Mouse (Mus musculus) small intestine, adult 2 months (tissue): ENCODE data around the gene Timeless. TPM values are rescaled to one million over a fixed set of nuclear protein-coding genes. Genes with fewer than 3 reads are reported as not detected.

Source experiments
- H3K27ac ChIP-seq: fragments of 200-500 bp; 2 replicates; pipeline ENCODE4 v1.5.1; 2012; ENCODE audit warnings: low read depth, low read length, control low read depth, inconsistent platforms; ENCODE audit not compliant: insufficient read depth
- H3K27me3 ChIP-seq: fragments of 200-500 bp; 2 replicates; pipeline ENCODE4 v1.6.1; 2012; ENCODE audit warnings: mild to moderate bottlenecking, moderate library complexity, low read length, inconsistent platforms; ENCODE audit not compliant: control insufficient read depth, insufficient read depth
- H3K36me3 ChIP-seq: fragments of 200-500 bp; 2 replicates; pipeline ENCODE4 v1.6.1; 2012; ENCODE audit warnings: mild to moderate bottlenecking, low read length, control low read depth, inconsistent platforms; ENCODE audit not compliant: control insufficient read depth, insufficient read depth
- H3K4me1 ChIP-seq: fragments of 200-500 bp; 2 replicates; pipeline ENCODE4 v1.6.1; 2012; ENCODE audit warnings: low read length, inconsistent platforms, mixed read lengths; ENCODE audit not compliant: control insufficient read depth, insufficient read depth, insufficient read length
- H3K4me3 ChIP-seq: fragments of 200-500 bp; 2 replicates; pipeline ENCODE4 v1.5.1; 2012; ENCODE audit warnings: low read depth, mild to moderate bottlenecking, control low read depth, inconsistent platforms, low read length, moderate library complexity
- CTCF ChIP-seq: fragments of 200-500 bp; IDR thresholded peaks from 2 replicates; pipeline ENCODE4 v1.5.1; 2012; ENCODE audit warnings: low read depth, mild to moderate bottlenecking, control low read depth, inconsistent platforms, low read length, moderate library complexity, mixed read lengths; ENCODE audit not compliant: insufficient replicate concordance, insufficient read length; ENCODE audit errors: extremely low read depth
- POLR2A ChIP-seq: fragments of 200-500 bp; IDR thresholded peaks from 2 replicates; pipeline ENCODE4 v1.6.1; 2012; ENCODE audit warnings: low read depth, mild to moderate bottlenecking, control low read depth, inconsistent platforms, low read length, moderate library complexity
- WGBS: fragments of 180-500 bp; shearing (Covaris S2); methylation state at CpG from one replicate; pipeline ENCODE4 v1.1.7; 2018; 5-methylcytosine and 5-hydroxymethylcytosine counted together
- polyA plus RNA-seq: library from polyadenylated mRNA; depleted of rRNA; stranded (reverse); fragments of >200 nt; gene quantifications from 2 replicates; pipeline ENCODE4 v1.2.3, GENCODE M21; 2012; rRNA removed

Timeless gene
- polyA plus RNA-seq, 1 experiment: 2.0 TPM

DNA sequence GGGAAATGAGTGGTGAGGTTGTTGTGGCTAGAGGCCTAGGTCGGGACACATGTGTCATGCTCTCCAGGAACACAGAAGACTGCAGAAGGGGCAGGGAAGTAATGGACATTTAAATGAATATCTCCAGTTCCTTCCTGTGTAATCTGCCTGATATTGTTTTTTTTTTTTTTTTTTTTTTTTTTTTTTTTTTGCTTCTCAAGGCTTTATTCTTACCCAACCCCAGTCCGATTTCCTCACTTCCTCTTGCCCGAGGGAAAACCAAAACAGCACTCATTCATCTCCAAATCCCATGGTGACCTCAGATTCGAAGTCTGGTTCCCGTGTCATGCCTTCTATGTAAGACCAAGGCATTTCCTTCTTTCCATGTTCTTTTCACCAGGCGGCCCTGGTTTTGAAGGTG, 66.4 kb downstream of the Timeless start:
- no peaks in the 10 kb centered on the region; the same call in 1 of the 2 replicates for H3K4me1 ChIP-seq
- H3K36me3 ChIP-seq: 0 out of 2 replicates have a peak, but pooled peaks cover 3% of the 10 kb centered on the region
- H3K27me3 ChIP-seq: no peaks in the 10 kb centered on the region
- TF ChIP-seq CTCF: no peak
- no peak for TF ChIP-seq POLR2A
- WGBS: 68% methylated on average over 6 of the region's 6 CpGs
- H3K27ac ChIP-seq: no peak overlapping the region
- no peak overlapping the region for H3K4me3 ChIP-seq

GRCm38 (mm10) chr10:128298702-128299171, 66.9 kb downstream of the Timeless start, which contains the start of gene Il23a:
Gene Il23a, minus strand, starts transcription at chr10:128298752.
- Histone ChIP-seq H3K4me3 (no peak within 1 kb of the TSS), H3K27ac (no peak within 1 kb of the TSS), H3K4me1 (peaks cover 1% of the 10 kb centered on the region; the same call in 1 of the 2 replicates), H3K36me3 (0 out of 2 replicates have a peak, but pooled peaks cover under 1% of the 10 kb centered on the region), H3K27me3 (no peaks in the 10 kb centered on the region)
- TF ChIP-seq POLR2A (no peak), CTCF (no peak)
- WGBS: 78% methylated on average over 11 of the region's 11 CpGs

DNA sequence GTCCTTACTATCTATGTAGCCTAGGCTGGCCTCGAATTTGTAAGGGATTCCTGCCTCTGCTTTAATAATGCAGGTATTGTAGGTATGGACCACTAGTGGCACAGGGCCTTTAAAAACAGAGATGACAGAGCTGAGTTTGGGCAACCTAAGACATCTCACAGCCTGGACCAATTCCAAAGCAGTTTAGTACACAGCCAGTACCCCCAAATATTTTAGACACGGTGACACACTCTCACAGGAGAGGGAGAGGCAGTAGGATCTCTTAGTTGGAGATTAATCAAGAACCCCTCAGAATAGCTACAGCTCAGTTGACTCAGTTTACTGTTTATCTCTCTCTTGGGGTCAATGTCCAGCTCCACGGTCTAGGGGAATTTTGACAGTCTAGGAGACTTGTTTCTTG, 70.5 kb downstream of the Timeless start:
- Histone ChIP-seq H3K4me3 (peak overlapping the region; percentile 80; the same call in 1 of the 2 replicates), H3K27ac (peak overlapping the region; percentile 89), H3K27me3 (no peaks in the 10 kb centered on the region), H3K4me1 (peaks cover 7% of the 10 kb centered on the region; the same call in 1 of the 2 replicates), H3K36me3 (no peaks in the 10 kb centered on the region)
- WGBS: 23% methylated on average over 3 of the region's 3 CpGs
- TF ChIP-seq CTCF (no peak), POLR2A (no peak)

Other genes with a start within 250 kb of the Timeless start
- 25.6 and 46.2 TPM in 2 replicates for gene Hsd17b6, start 224.5 kb upstream of the Timeless start, polyA plus RNA-seq
- 0.89 and 1.5 TPM in 2 replicates for gene Prim1, start 216.9 kb upstream of the Timeless start, polyA plus RNA-seq
- 134 and 160 TPM in 2 replicates for gene Naca, start 196.5 kb upstream of the Timeless start, polyA plus RNA-seq
- 27.7 and 38.1 TPM in 2 replicates for gene Ptges3, start 173.1 kb upstream of the Timeless start, polyA plus RNA-seq
- 4,528 and 5,521 TPM in 2 replicates for gene Atp5b, start 148.8 kb upstream of the Timeless start, polyA plus RNA-seq
- 14.1 and 30.8 TPM in 2 replicates for gene Baz2a, start 140.5 kb upstream of the Timeless start, polyA plus RNA-seq
- 20.8 and 34.9 TPM in 2 replicates for gene Rbms2, start 51.8 kb upstream of the Timeless start, polyA plus RNA-seq
- gene Gls2, start 37.6 kb upstream of the Timeless start, polyA plus RNA-seq: 7.5 and 28.7 TPM in 2 replicates
- gene Spryd4, start 20.3 kb upstream of the Timeless start, polyA plus RNA-seq: 9.4 and 10.5 TPM in 2 replicates
- not detected in 2 replicates for gene Mip, start 6.2 kb upstream of the Timeless start, polyA plus RNA-seq
- gene Apon, start 22.0 kb downstream of the Timeless start, polyA plus RNA-seq: 0.05 TPM in 1 of 2 replicates, not detected in the other
- gene Apof, start 36.6 kb downstream of the Timeless start, polyA plus RNA-seq: 0.08 TPM in 1 of 2 replicates, not detected in the other
- 15.3 and 46.8 TPM in 2 replicates for gene Stat2, start 38.5 kb downstream of the Timeless start, polyA plus RNA-seq
- not detected in 2 replicates for gene Il23a, start 66.7 kb downstream of the Timeless start, polyA plus RNA-seq
- 10.3 and 17.7 TPM in 2 replicates for gene Pan2, start 71.3 kb downstream of the Timeless start, polyA plus RNA-seq
- gene Cnpy2, start 90.4 kb downstream of the Timeless start, polyA plus RNA-seq: 31.8 and 46.6 TPM in 2 replicates
- gene Cs, start 105.7 kb downstream of the Timeless start, polyA plus RNA-seq: 233 and 588 TPM in 2 replicates
- 36.5 and 79.1 TPM in 2 replicates for gene Coq10a, start 136.9 kb downstream of the Timeless start, polyA plus RNA-seq
- 15.3 and 22.1 TPM in 2 replicates for gene Ankrd52, start 145.1 kb downstream of the Timeless start, polyA plus RNA-seq
- gene Slc39a5, start 169.2 kb downstream of the Timeless start, polyA plus RNA-seq: 165 and 301 TPM in 2 replicates
- gene Nabp2, start 179.4 kb downstream of the Timeless start, polyA plus RNA-seq: 21.6 and 37.8 TPM in 2 replicates
- gene Rnf41, start 179.6 kb downstream of the Timeless start, polyA plus RNA-seq: 11.0 and 23.0 TPM in 2 replicates
- gene Smarcc2, start 227.2 kb downstream of the Timeless start, polyA plus RNA-seq: 44.0 and 98.4 TPM in 2 replicates